Mouse (Mus musculus) adrenal gland, postnatal 25 days (tissue): ENCODE data around the gene Gm28047. TPM values are rescaled to one million over a fixed set of nuclear protein-coding genes. Genes with fewer than 3 reads are reported as not detected.
"Not testable (repeated sequence)": the region's sequence is repeated elsewhere in the genome, so short reads cannot be mapped to it uniquely, and the experiment has no call there.

Source experiments
- DNase-seq: peaks from one replicate; pipeline ENCODE4 v3.0.0; 2021; ENCODE audit warnings: mixed read lengths
- long read RNA-seq: library from polyadenylated mRNA; stranded (forward); transcript quantifications from one replicate; pipeline ENCODE4 v2.0.0, GENCODE M21; 2021
- total RNA-seq: library from RNA; stranded (reverse); gene quantifications from 2 replicates; pipeline ENCODE4 v1.2.3, GENCODE M21; 2021

Gene Gm28047
- 2.2 TPM in 1 of 2 replicates, not detected in the other for total RNA-seq
- long read RNA-seq = 0 reads

DNA sequence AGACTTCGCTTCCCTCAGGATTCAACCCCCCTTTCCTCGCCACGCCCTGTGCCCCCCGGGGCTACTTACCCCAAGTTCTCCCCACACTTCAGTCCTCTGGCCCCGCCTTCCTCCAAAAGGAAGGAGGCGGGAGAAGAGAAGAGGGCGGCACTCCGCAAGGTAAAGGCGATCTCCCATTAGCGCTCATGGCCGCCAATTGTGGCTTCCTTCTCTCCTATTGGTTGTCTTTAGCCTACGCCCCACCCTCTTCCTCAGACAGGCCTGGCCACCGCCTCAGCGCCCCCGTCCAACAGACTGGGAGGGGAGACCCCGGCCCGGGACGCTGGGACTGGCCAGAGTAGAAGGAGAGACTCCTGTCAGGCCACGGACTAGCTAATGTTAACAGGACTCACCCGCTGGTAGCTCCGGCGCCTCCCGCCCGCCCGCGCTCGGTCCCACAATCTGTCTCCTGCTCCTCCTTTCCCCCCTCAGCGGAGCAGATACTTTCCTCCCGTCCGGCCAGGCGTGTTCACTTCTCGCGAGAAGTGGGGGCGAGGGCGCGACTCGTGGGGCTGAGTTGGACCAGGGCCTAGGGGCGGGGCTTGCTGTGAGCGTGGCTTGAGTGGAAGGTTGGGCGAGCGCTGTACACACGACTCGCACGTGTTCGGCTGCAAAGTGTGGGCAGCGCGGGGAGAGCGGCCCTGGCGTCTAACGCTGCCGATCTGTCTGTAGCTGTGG, at the start of gene Gm28047, which contains the start of gene Atf7:
Gene Gm28047, minus strand, starts transcription at position 98 of the 717 bp plus-strand sequence.
Gene Atf7, minus strand, starts transcription at position 495 of the 717 bp plus-strand sequence.
- peak; percentile 100 for DNase-seq

GRCm38 (mm10) chr15:102673548-102673947, 48.7 kb upstream of the Gm28047 start:
- peak; percentile 31 for DNase-seq

GRCm38 (mm10) chr15:102672215-102673071, 47.6 kb upstream of the Gm28047 start, which contains the start of gene Atp5g2:
TSS of gene Atp5g2 (minus strand) at chr15:102672352.
- DNase-seq = peak; percentile 28

DNA sequence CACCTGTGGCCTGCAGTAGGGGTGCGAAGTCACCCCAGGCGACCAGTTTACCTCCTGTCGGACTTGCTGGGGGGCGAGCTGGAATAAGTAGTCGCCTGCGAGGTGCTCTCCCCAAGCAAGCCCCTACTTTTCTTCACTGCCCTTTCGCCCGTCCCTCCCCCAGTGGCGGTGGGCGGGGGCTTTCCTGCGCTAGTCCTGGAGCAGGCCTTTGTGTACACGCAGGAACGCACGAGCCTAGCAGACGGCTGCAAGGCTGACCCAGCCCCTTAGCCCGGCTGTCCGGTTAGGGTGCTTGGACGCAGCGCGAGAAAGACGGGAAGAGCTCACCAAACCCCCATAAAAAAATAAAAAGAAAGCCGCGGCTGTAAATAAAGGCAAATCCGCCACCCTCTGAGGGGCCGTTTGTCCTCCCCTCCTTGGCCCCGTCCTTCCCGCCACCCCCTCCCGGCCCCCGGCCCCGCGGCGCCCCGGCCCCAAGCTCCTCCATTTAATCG, 46.9 kb upstream of the Gm28047 start:
- peak; percentile 90 for DNase-seq

GRCm38 (mm10) chr15:102670767-102671575, 46.1 kb upstream of the Gm28047 start:
- DNase-seq = peak; percentile 97

GRCm38 (mm10) chr15:102670281-102670680, 45.4 kb upstream of the Gm28047 start:
- no peak for DNase-seq

- DNase-seq = no peak
Observed at GRCm38 (mm10) chr15:102669571-102669970, 44.7 kb upstream of the Gm28047 start.

GRCm38 (mm10) chr15:102665494-102665893, 40.6 kb upstream of the Gm28047 start:
- DNase-seq = peak; percentile 55

- no peak for DNase-seq
Observed at GRCm38 (mm10) chr15:102663825-102664224, 39.0 kb upstream of the Gm28047 start.

DNA sequence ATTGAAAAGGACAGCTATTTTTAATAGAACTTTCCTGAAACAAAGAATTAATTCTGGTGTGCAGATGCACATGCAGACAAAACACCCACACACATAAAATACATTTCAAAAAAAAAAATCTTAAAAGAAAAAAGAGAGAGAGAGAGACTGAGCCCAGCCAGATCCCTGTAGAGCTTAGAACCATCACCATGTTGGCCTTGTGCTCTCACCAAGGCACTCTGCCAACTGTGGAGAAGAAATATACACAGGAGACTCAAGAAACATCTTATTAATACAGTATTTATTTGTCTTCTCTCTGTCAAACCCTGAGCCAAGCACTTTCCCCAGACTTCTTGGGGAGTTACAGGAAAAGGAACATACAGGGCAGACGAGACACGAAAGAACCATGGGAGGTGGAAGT, 37.7 kb upstream of the Gm28047 start:
- not testable (repeated sequence) for DNase-seq

DNA sequence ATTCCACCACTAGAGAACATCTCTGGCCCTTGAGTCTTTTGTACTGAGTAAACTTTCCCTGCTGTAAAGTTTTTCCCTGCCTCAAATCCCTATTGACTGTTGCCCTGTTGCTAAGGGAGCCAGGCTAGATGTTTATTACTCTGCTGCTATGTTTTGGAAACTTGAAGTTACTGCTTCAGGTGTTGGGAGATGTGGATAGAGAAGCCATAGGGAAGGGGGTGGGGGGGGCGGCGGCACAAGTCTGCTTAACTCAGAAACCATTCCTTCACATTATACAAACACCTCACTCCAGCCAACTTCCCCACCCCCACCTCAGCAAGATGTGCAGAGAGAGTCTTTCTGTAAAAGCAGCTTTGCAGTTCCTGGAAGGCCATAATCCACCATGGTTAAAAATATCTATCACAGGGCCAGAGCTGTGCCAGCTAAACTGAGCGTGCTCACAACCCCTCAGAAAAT, 33.1 kb upstream of the Gm28047 start:
- no peak for DNase-seq

GRCm38 (mm10) chr15:102656658-102657057, 31.8 kb upstream of the Gm28047 start:
- no peak for DNase-seq

GRCm38 (mm10) chr15:102651928-102652660, 27.2 kb upstream of the Gm28047 start:
- DNase-seq = not testable (repeated sequence)

GRCm38 (mm10) chr15:102651107-102651506, 26.2 kb upstream of the Gm28047 start:
- DNase-seq = no peak

GRCm38 (mm10) chr15:102635817-102636216, 10.9 kb upstream of the Gm28047 start:
- DNase-seq = no peak

- no peak for DNase-seq
Observed at GRCm38 (mm10) chr15:102634684-102635083, 9.8 kb upstream of the Gm28047 start.

DNA sequence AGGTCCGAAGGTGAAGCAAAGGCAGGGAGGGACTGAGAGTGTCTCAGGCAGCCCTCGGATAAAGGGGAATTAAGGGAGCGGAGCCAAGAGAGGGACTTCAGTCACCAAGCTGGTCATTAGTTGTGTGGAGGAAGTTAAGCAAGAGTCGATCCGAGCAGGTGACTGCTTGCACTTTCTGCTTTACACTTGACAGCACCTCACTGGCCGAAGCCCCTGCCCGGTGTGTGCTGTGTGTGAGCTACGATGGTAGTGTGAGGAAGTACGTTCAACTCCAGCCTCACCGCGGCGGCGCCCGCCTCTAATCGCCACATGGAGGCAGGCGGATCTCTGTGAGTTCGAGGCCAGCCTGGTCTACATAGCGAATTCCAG, 804 bp upstream of the Gm28047 start:
- DNase-seq = peak; percentile 36

GRCm38 (mm10) chr15:102624291-102624969, 437 bp downstream of the Gm28047 start:
- peak; percentile 7 for DNase-seq

DNA sequence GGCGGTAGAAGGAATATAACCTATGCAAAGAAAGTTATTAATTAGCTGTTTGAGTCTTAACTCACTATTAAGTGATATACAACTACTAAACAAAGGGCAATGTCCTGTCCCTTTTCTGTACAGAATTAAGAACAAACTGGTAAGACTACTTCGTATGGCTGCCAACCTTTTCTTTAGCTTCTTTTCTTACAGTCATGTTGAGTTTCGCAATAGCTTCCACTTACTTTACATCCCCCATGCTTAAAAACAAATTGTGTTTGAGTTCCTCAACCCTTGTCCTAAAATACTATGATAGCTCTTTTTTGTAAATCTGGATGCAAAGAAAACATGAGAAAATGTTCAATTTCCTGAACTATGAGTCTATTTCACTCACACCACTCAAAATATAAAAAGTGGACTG, 1.7 kb downstream of the Gm28047 start:
- no peak for DNase-seq

- no peak for DNase-seq
Observed at GRCm38 (mm10) chr15:102622536-102622935, 2.3 kb downstream of the Gm28047 start.

DNA sequence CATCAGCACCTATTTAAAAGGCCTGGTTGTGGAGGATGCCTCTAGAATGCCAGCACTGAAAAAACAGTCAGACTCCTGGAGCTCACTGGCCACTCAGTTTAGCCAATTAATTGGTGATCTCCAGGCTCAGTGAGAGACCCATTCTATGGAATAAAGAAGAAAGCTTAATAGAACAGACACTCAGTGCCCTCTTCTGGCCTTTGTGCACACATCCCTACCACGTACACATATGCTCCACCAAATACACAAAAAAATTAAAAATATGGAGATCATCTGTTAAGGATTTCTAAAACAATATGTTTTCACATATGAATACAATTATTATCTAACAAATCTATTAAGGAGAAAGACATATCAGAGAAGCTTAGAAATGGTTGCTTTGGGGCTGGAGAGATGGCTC, 4.1 kb downstream of the Gm28047 start:
- DNase-seq = no peak
